Mouse (Mus musculus) v-Abl transformed pro-B cells (cell line): ENCODE measurements around the gene Kdelr3.

Source experiments
- in situ Hi-C, 2 experiments: fragments of 400-800 bp; cut with MboI; formaldehyde crosslinking; loops; one replicate each; pipeline ENCODE4 v1.15.1; 2025; ENCODE audit not compliant: unreplicated experiment in 2 of 2

Kdelr3 gene

GRCm38 (mm10) chr15:79552566-79552965 is 36.4 kb downstream of the Kdelr3 start:
- in situ Hi-C loops, result no loop called here

- in situ Hi-C loops, result no loop called here
Measured at GRCm38 (mm10) chr15:79559649-79560048, 43.4 kb downstream of the Kdelr3 start.

GRCm38 (mm10) chr15:79562417-79562816 is 46.2 kb downstream of the Kdelr3 start:
- in situ Hi-C loops, result no loop called here

- in situ Hi-C loops, result no loop called here
Measured at GRCm38 (mm10) chr15:79575543-79576222, 59.5 kb downstream of the Kdelr3 start.

GRCm38 (mm10) chr15:79576947-79577346 is 60.7 kb downstream of the Kdelr3 start:
- in situ Hi-C loops, result no loop called here
